Mouse (Mus musculus): ENCODE data around the gene Mpped1. TPM values are rescaled to one million over a fixed set of nuclear protein-coding genes. Genes with fewer than 3 reads are reported as not detected.
A peak's percentile ranks its signal among the peaks of the same experiment; 100 is the strongest.

The Mpped1 gene
- polyA plus RNA-seq, 1 experiment from 2014 or later = 31.7 TPM

GRCm38 (mm10) chr15:83846592-83846991 lies 67.3 kb downstream of the Mpped1 start:
- Histone ChIP-seq H3K27me3 (replicated peaks) (no peaks in the 10 kb centered on the region), H3K4me3 (replicated peaks) (no peak overlapping the region), H3K9ac (replicated peaks) (no peak overlapping the region), H3K27ac (replicated peaks) (no peak overlapping the region), H3K4me2 (no peak overlapping the region), H3K36me3 (no peaks in the 10 kb centered on the region), H3K9me3 (replicated peaks) (no peaks in the 10 kb centered on the region), H3K4me1 (peaks cover 59% of the 10 kb centered on the region)
- ATAC-seq (ENCODE audit: low FRiP score) = no peak
- 42% methylated on average over 8 of the region's 8 CpGs for WGBS

DNA sequence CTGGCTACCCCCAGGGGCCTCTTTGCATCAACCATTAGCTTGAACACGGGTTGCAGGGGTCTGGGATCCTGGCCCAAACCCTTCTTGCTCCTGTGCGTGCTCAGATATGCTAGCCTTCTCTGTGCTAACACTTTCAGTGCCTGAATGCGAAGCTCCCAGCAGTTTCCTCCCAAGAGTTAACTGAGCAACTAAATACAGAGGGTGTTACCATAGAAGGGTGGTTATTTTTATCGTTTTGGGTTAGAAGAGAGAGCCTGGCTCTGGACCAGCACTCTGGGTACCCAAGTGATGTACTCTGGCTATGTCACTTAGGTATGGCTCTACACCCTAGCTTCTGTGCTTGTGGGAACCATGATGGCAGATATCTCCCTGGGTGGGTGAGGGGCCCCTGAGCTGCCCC lies 68.2 kb downstream of the Mpped1 start:
- no peak for ATAC-seq (ENCODE audit: low FRiP score)
- Histone ChIP-seq H3K27me3 (replicated peaks) (no peaks in the 10 kb centered on the region), H3K4me3 (replicated peaks) (no peak overlapping the region), H3K27ac (replicated peaks) (peak overlapping the region; percentile 69), H3K4me2 (no peak overlapping the region), H3K9me3 (replicated peaks) (no peaks in the 10 kb centered on the region), H3K4me1 (peaks cover 56% of the 10 kb centered on the region), H3K36me3 (no peaks in the 10 kb centered on the region), H3K9ac (replicated peaks) (no peak overlapping the region)
- WGBS = 70% methylated on average over 4 of the region's 4 CpGs

GRCm38 (mm10) chr15:83848193-83848592 lies 68.9 kb downstream of the Mpped1 start:
- Histone ChIP-seq H3K4me2 (no peak overlapping the region), H3K36me3 (no peaks in the 10 kb centered on the region), H3K9ac (replicated peaks) (no peak overlapping the region), H3K4me3 (replicated peaks) (no peak overlapping the region), H3K9me3 (replicated peaks) (no peaks in the 10 kb centered on the region), H3K27ac (replicated peaks) (peak overlapping the region; percentile 79), H3K4me1 (peaks cover 51% of the 10 kb centered on the region), H3K27me3 (replicated peaks) (no peaks in the 10 kb centered on the region)
- no peak for ATAC-seq (ENCODE audit: low FRiP score)
- WGBS = 32% methylated on average over 9 of the region's 9 CpGs

DNA sequence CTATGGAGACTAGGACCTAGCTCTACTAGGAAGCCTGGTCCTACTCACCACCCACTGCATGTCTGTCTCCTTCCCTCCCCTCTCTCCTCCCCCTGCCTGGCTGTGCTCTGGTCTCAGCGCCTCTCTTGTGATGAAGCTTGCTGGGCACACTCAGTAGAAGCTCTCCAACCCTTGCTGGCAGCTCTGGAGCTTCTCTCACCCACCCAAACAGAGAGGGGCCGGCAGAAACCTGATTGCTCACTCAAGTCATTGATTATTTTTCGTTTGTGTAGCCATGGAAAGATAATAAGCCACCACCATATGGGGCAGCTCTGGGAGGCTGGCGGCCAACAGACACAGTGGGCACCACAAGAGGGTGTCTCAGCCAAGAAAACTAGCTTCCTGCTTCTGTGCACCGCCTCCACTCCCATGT lies 74.1 kb downstream of the Mpped1 start:
- Histone ChIP-seq H3K27ac (replicated peaks) (no peak overlapping the region), H3K9me3 (replicated peaks) (no peaks in the 10 kb centered on the region), H3K9ac (replicated peaks) (no peak overlapping the region), H3K4me3 (replicated peaks) (no peak overlapping the region), H3K4me1 (peaks cover 9% of the 10 kb centered on the region), H3K4me2 (no peak overlapping the region), H3K36me3 (no peaks in the 10 kb centered on the region), H3K27me3 (replicated peaks) (no peaks in the 10 kb centered on the region)
- WGBS = 69% methylated on average over 5 of the region's 5 CpGs
- ATAC-seq (ENCODE audit: low FRiP score) = no peak

DNA sequence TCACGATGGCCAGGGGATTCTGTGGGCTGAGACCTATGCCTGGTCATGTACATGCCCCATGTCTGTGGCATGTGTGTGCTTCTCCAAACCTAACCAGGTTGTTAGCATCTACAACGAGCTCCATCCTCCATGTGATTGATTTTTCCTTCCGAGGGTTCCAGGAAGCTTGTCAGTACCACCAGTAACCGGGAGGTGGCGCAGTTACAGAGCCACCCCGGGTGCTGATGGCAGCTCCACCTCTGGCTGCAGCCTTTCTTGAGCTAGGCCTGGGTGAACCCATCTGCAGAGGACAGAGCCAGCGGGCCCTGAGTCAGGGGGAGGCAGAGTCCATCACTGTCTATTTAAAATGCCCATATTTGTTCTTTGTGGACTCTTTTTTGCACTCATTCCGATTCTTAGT lies 77.9 kb downstream of the Mpped1 start:
- Histone ChIP-seq H3K4me2 (no peak overlapping the region), H3K4me3 (replicated peaks) (no peak overlapping the region), H3K27me3 (replicated peaks) (no peaks in the 10 kb centered on the region), H3K36me3 (no peaks in the 10 kb centered on the region), H3K27ac (replicated peaks) (no peak overlapping the region), H3K4me1 (no peaks in the 10 kb centered on the region), H3K9ac (replicated peaks) (no peak overlapping the region), H3K9me3 (replicated peaks) (no peaks in the 10 kb centered on the region)
- WGBS = 21% methylated on average over 8 of the region's 8 CpGs
- no peak for ATAC-seq (ENCODE audit: low FRiP score)

GRCm38 (mm10) chr15:83865626-83866025 lies 86.4 kb downstream of the Mpped1 start:
- H3K36me3 ChIP-seq = no peaks in the 10 kb centered on the region
- WGBS = 88% methylated on average over 5 of the region's 5 CpGs
- no peak overlapping the region for H3K4me2 ChIP-seq
- H3K4me3 ChIP-seq (replicated peaks) = no peak overlapping the region
- H3K9me3 ChIP-seq (replicated peaks) = no peaks in the 10 kb centered on the region
- ATAC-seq (ENCODE audit: low FRiP score) = no peak
- no peaks in the 10 kb centered on the region for H3K4me1 ChIP-seq
- H3K27ac ChIP-seq (replicated peaks) = no peak overlapping the region
- H3K27me3 ChIP-seq (replicated peaks) = peaks cover 12% of the 10 kb centered on the region; the same call in 1 of the 2 replicates
- H3K9ac ChIP-seq (replicated peaks) = no peak overlapping the region

DNA sequence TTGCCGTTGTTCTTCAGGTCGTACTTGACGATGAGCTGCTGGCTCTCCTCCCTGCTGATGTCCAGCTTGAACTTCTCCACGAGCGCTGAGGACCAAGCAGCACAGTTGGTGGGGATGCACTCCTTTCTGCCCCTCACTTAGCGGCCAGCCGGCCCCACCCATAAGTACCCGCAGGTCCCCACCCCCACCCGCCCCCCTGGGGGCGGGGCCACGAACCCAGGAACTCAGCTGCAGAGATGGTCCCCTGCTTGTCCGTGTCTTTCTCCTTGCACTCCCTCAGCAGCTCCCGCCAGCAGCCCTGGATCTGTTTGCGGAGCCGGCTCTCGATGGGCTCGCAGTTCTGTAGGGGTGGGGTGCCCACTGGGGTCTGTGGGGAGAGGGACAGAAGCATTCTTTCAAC lies 91.7 kb downstream of the Mpped1 start:
- ATAC-seq (ENCODE audit: low FRiP score) = no peak
- Histone ChIP-seq H3K27ac (replicated peaks) (no peak overlapping the region), H3K36me3 (no peaks in the 10 kb centered on the region), H3K4me3 (replicated peaks) (no peak overlapping the region), H3K4me2 (no peak overlapping the region), H3K9me3 (replicated peaks) (no peaks in the 10 kb centered on the region), H3K27me3 (replicated peaks) (peaks cover 12% of the 10 kb centered on the region; the same call in 1 of the 2 replicates), H3K4me1 (peaks cover 10% of the 10 kb centered on the region), H3K9ac (replicated peaks) (no peak overlapping the region)
- 11% methylated on average over 17 of the region's 17 CpGs for whole genome bisulfite sequencing

DNA sequence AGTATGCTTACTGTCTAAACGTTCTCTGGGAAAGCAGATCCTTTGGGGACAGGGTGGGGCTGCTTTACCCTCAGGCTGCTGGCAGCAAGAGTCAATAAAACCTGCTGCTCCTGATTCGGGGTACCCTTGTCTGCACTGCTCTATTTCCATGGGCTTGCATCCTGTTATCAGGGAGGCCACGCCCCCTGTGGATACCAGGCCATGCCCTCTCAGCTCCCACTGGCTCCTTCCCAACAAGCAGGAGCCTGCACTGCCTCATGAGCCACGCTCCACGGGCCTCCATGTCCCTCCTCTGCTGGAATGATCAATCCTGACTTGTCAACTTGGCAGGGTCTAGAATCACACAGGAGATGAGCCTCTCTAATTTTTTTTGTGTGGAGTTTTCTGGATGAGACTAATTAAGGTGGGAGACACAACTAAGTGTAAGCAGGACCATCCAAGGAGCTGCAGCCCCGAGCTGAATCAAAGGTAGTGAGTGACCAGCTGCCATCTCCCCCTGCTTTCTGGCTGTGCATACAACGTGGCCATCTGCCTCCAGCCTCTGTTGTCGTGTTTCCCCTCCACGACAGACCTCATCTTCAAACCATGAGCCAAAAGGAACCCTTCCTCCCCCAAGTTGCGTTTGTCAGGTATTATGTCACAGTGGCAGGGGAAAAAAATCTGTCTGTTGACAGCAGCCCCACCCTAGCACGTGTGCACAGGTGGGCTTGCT lies 98.0 kb downstream of the Mpped1 start:
- H3K9ac ChIP-seq (replicated peaks) = no peak overlapping the region
- ATAC-seq (ENCODE audit: low FRiP score) = no peak
- no peak overlapping the region for H3K4me2 ChIP-seq
- H3K27ac ChIP-seq (replicated peaks) = no peak overlapping the region
- H3K36me3 ChIP-seq = no peaks in the 10 kb centered on the region
- H3K27me3 ChIP-seq (replicated peaks) = no peaks in the 10 kb centered on the region
- 53% methylated on average over 11 of the region's 11 CpGs for WGBS
- H3K4me1 ChIP-seq = peaks cover 3% of the 10 kb centered on the region
- H3K9me3 ChIP-seq (replicated peaks) = no peaks in the 10 kb centered on the region
- no peak overlapping the region for H3K4me3 ChIP-seq (replicated peaks)

DNA sequence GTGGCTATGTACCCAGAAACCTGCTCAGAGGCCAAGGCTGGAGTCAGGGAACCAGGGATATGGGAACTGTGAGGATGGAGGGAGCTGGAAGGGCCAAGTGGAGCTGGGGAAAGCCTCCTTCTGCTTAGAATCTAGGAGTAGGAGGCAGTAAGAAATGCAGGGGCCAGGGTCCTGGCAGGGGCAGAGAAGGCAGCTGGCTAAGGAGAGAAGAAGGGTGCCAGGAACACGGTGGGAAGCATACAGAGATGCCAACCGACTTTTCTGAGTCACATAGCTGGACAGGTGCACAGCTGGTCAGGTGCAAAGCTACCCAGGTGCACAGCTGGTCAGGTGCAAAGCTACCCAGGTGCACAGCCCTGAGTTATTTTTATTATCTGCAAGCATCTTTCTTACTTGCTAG lies 98.6 kb downstream of the Mpped1 start:
- no peak overlapping the region for H3K27ac ChIP-seq (replicated peaks)
- no peak for ATAC-seq (ENCODE audit: low FRiP score)
- peaks cover 2% of the 10 kb centered on the region; the same call in 1 of the 2 replicates for H3K4me1 ChIP-seq
- no peak overlapping the region for H3K4me2 ChIP-seq
- WGBS = 91% methylated on average over 2 of the region's 2 CpGs
- no peaks in the 10 kb centered on the region for H3K9me3 ChIP-seq (replicated peaks)
- no peak overlapping the region for H3K4me3 ChIP-seq (replicated peaks)
- no peaks in the 10 kb centered on the region for H3K36me3 ChIP-seq
- no peaks in the 10 kb centered on the region for H3K27me3 ChIP-seq (replicated peaks)
- H3K9ac ChIP-seq (replicated peaks) = no peak overlapping the region

DNA sequence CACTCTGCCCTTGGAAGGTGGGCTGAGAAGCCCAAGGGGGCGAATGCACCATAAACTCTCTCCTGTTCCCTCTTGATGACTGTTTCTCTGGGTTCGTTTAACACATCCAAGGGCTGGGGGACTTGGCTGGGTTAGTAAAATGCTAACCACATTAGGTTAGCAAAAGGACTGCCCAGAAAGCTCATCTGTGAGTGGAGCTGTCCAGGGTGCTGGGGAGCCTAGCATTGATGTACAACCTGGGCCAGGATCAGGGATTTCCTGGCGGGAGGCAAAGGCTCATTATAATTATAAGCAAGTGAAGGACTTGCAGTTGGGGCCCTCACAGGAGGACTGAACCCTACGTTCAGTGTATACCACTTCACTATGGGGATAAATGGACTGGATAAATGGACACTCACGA lies 100.6 kb downstream of the Mpped1 start:
- H3K9ac ChIP-seq (replicated peaks) = no peak overlapping the region
- H3K9me3 ChIP-seq (replicated peaks) = no peaks in the 10 kb centered on the region
- H3K4me1 ChIP-seq = no peaks in the 10 kb centered on the region; the same call in 1 of the 2 replicates
- no peak overlapping the region for H3K4me3 ChIP-seq (replicated peaks)
- H3K27me3 ChIP-seq (replicated peaks) = no peaks in the 10 kb centered on the region; the same call in 1 of the 2 replicates
- no peaks in the 10 kb centered on the region for H3K36me3 ChIP-seq
- WGBS = 23% methylated on average over 5 of the region's 5 CpGs
- H3K4me2 ChIP-seq = no peak overlapping the region
- ATAC-seq (ENCODE audit: low FRiP score) = no peak
- no peak overlapping the region for H3K27ac ChIP-seq (replicated peaks)

DNA sequence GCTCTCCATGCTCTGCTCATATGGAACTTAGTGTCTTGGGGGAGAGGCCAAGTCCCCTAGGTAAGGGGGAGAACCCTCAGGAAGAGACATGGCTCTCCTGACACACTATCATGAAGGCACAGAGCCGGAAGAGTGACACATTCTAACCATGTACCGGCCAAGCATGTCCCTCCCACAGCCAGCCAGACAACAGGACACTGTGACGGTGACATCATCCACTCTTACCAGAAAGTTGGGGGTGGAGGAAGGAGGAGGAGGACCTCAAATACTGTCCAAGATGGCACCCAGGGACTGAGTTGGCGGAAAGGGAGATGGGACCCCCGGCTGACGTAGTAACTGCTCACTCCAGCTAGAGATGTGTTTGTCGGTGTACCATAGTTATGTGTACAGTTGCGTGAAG lies 104.6 kb downstream of the Mpped1 start:
- Histone ChIP-seq H3K27me3 (replicated peaks) (no peaks in the 10 kb centered on the region; the same call in 1 of the 2 replicates), H3K36me3 (no peaks in the 10 kb centered on the region), H3K4me1 (no peaks in the 10 kb centered on the region; the same call in 1 of the 2 replicates), H3K4me2 (no peak overlapping the region), H3K9me3 (replicated peaks) (no peaks in the 10 kb centered on the region), H3K4me3 (replicated peaks) (no peak overlapping the region), H3K9ac (replicated peaks) (no peak overlapping the region), H3K27ac (replicated peaks) (no peak overlapping the region)
- ATAC-seq (ENCODE audit: low FRiP score) = no peak
- 93% methylated on average over 8 of the region's 8 CpGs for WGBS

DNA sequence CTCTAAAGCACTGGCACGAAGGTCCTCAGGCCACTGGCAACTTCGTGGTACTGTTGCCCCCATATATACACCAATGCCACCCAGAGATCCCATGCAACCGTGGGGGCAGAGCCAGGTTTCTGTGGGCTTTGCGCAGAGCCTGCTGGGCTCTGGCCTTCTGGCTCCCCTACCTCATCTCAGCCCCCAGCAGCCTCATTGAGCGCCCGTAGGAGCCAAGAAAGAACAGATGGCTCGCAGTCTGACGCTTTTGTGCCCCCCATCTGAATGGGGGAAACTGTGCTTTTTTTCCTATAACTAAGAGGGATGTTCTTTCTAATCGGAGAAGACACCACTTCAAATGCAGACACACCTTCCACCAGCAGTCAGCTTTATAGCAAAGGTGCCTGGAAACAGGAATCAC lies 105.0 kb downstream of the Mpped1 start:
- no peaks in the 10 kb centered on the region; the same call in 1 of the 2 replicates for H3K27me3 ChIP-seq (replicated peaks)
- WGBS = 80% methylated on average over 9 of the region's 9 CpGs
- no peak overlapping the region for H3K4me3 ChIP-seq (replicated peaks)
- no peak overlapping the region for H3K4me2 ChIP-seq
- H3K4me1 ChIP-seq = no peaks in the 10 kb centered on the region; the same call in 1 of the 2 replicates
- no peak for ATAC-seq (ENCODE audit: low FRiP score)
- no peaks in the 10 kb centered on the region for H3K9me3 ChIP-seq (replicated peaks)
- no peak overlapping the region for H3K9ac ChIP-seq (replicated peaks)
- H3K36me3 ChIP-seq = no peaks in the 10 kb centered on the region
- no peak overlapping the region for H3K27ac ChIP-seq (replicated peaks)
